Mouse (Mus musculus) skeletal muscle tissue, adult 2 months (tissue): ENCODE data around the gene Tlr13.

ENCODE experiments used
- DNase-seq: peaks from one replicate; pipeline ENCODE4 v3.0.0-alpha.2; 2012; ENCODE audit warnings: low read depth, low spot score

Tlr13 gene

GRCm38 (mm10) chrX:106186713-106187649 is 44.0 kb downstream of the Tlr13 start, which contains the start of gene Pgk1:
Pgk1 (plus strand) TSS chrX:106187100.
- peak; percentile 97 for DNase-seq

DNA sequence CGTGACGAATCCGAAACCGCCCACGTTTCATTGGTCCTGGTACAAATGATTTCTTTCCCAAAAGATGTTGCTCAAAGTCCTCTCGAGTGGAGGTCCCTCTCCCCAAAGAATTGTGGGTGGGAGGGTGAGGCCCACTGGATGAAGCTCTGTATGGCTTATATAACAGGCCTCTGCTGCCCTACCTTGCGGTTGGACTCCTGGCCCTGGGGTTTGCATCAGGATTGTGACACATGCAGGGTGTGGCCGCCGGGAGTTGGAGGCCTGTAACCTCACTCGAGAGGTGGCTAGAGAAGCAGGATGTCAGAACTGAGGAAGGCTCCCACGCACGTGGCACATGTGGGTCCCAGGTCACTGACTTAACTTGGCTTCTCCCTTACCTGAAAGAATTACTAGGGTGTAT is 44.7 kb downstream of the Tlr13 start:
- peak; percentile 54 for DNase-seq

DNA sequence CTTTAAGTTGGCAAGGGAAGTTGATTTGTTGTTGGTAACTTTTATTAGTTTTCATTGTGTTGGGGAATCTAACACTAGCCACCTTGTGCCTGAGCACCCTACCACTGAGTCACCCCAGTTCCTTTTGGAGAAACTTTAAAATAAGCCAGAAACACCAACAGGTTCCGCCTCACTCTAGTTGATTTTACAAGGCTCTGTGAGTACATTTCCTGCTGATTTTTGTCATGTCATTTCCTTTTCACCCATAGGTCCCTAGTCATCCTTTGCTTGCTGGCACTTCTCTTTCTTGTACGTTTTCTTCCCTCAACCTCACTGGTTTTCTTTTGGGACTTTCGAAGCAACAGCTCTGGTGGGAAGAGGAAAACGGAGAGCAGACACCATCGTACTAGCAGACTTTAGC is 46.4 kb downstream of the Tlr13 start:
- DNase-seq = no peak

DNA sequence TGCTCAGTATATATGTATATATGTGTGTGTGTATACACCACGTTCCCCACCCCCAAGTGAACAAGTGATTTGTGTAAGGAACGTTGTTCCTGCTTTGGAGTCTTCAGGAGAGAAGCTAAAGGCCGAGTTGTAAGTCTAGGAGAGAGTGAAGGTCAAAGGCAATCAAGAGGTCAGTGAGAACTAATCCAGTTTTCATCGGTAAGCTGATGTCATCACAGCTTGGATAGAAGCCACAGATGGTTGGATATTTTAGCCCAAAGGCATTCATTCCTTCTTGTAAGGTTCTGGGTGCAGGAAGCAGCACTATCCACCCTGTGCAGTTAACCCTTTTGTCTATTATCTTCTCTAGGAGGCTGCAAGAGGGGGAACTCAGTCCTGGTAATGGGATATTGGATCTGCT is 47.1 kb downstream of the Tlr13 start:
- no peak for DNase-seq

GRCm38 (mm10) chrX:106194361-106194760 is 51.4 kb downstream of the Tlr13 start:
- peak; percentile 56 for DNase-seq

- DNase-seq = no peak
These were observed 54.3 kb downstream of the Tlr13 start for GRCm38 (mm10) chrX:106197308-106197707.

DNA sequence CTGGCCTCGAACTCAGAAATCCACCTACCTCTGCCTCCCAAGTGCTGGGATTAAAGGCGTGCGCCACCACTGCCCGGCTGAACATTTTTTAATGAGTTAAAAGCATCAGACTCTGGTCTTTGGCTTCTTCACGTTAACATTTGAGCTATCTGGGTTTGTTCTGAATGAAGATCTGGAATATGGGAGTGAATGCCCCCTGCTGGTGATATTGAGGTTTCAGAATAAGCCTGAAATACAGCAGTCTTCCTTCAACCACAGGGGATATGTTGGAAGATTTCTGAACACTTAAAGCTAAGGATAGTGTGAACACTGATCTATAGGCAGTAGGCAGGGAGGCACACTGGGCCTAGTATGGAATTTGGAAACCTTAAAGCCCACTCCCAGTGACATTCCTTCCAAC is 55.9 kb downstream of the Tlr13 start:
- no peak for DNase-seq

DNA sequence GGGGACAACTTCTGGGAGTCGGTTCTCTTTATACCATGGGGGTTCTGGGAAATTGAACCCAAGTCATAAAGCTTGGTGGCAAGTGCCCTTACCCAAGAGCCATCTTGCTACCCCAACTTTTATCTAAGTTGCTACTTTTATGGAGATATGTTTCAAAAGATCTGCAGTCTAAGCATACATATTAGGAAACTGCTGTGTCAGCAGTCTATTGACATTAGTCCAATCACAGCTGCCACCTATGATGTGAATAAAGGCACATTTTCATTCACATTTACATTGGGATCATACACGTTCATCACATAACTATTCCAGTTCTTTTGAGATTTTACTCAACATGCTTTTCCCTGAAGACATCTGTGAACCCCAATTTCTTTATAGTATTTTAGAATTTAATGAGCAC is 66.1 kb downstream of the Tlr13 start:
- no peak for DNase-seq
